Mouse (Mus musculus) spleen, adult 2 months (tissue): Measurements from ENCODE around the gene Cul4a. TPM values are rescaled to one million over a fixed set of nuclear protein-coding genes. Genes with fewer than 3 reads are reported as not detected.

Source experiments
- DNase-seq, 2 experiments: peaks; one replicate each; pipeline versions ENCODE4 v3.0.0 to v3.0.0-alpha.2; 2012 to 2021; ENCODE audit warnings: low spot score in 2 of 2, low read depth in 1 of 2
- H3K27ac ChIP-seq: fragments of 200-500 bp; 2 replicates; pipeline ENCODE4 v1.5.1; 2012; ENCODE audit warnings: low read length, inconsistent platforms; ENCODE audit not compliant: insufficient read depth
- H3K27me3 ChIP-seq: fragments of 200-500 bp; 2 replicates; pipeline ENCODE4 v1.6.1; 2012; ENCODE audit warnings: mild to moderate bottlenecking, moderate library complexity, low read length, inconsistent platforms; ENCODE audit not compliant: control insufficient read depth, insufficient read depth
- H3K36me3 ChIP-seq: fragments of 200-500 bp; 2 replicates; pipeline ENCODE4 v1.6.1; 2012; ENCODE audit warnings: mild to moderate bottlenecking, low read length, inconsistent platforms; ENCODE audit not compliant: control insufficient read depth, insufficient read depth
- H3K4me1 ChIP-seq: fragments of 200-500 bp; 2 replicates; pipeline ENCODE4 v1.6.1; 2011; ENCODE audit warnings: inconsistent platforms; ENCODE audit not compliant: control insufficient read depth, insufficient read depth, insufficient read length
- H3K4me3 ChIP-seq: fragments of 200-500 bp; 2 replicates; pipeline ENCODE4 v1.5.1; 2011; ENCODE audit warnings: mild to moderate bottlenecking, inconsistent platforms; ENCODE audit not compliant: insufficient read depth, insufficient read length; ENCODE audit errors: extremely low read depth
- CTCF ChIP-seq: fragments of 200-500 bp; IDR thresholded peaks from 2 replicates; pipeline ENCODE4 v1.5.1; 2011; ENCODE audit warnings: mild to moderate bottlenecking, inconsistent platforms; ENCODE audit not compliant: insufficient read depth, insufficient read length, insufficient replicate concordance; ENCODE audit errors: extremely low read depth
- POLR2A ChIP-seq: fragments of 200-500 bp; IDR thresholded peaks from 2 replicates; pipeline ENCODE4 v1.6.1; 2011; ENCODE audit warnings: low read depth, low read length, inconsistent platforms
- WGBS: fragments of 180-500 bp; shearing (Covaris S2); methylation state at CpG from one replicate; pipeline ENCODE4 v1.1.7; 2018; 5-methylcytosine and 5-hydroxymethylcytosine counted together
- polyA plus RNA-seq: library from polyadenylated mRNA; depleted of rRNA; stranded (reverse); fragments of >200 nt; gene quantifications from 2 replicates; pipeline ENCODE4 v1.2.3, GENCODE M21; 2012

Gene Cul4a
- polyA plus RNA-seq, 1 experiment = 31.6 TPM

GRCm38 (mm10) chr8:13139641-13140182, 34.3 kb downstream of the Cul4a start:
- Histone ChIP-seq H3K4me1 (no peaks in the 10 kb centered on the region), H3K4me3 (no peak overlapping the region), H3K27me3 (no peaks in the 10 kb centered on the region), H3K27ac (no peak overlapping the region), H3K36me3 (peaks cover 64% of the 10 kb centered on the region)
- WGBS = 98% methylated on average over 6 of the region's 6 CpGs
- TF ChIP-seq POLR2A (no peak), CTCF (no peak)
- DNase-seq = no peak

- 98% methylated on average over 5 of the region's 5 CpGs for WGBS
- H3K27ac ChIP-seq = no peak overlapping the region
- H3K4me3 ChIP-seq = no peak overlapping the region
- H3K27me3 ChIP-seq = no peaks in the 10 kb centered on the region
- H3K36me3 ChIP-seq = peaks cover 53% of the 10 kb centered on the region
- TF ChIP-seq CTCF (no peak), POLR2A (no peak)
- no peaks in the 10 kb centered on the region for H3K4me1 ChIP-seq
- DNase-seq = no peak
These were observed 36.3 kb downstream of the Cul4a start for GRCm38 (mm10) chr8:13141681-13142080.

GRCm38 (mm10) chr8:13148476-13148875, 43.1 kb downstream of the Cul4a start:
- no peaks in the 10 kb centered on the region for H3K4me1 ChIP-seq
- no peak overlapping the region for H3K4me3 ChIP-seq
- no peak for TF ChIP-seq POLR2A
- TF ChIP-seq CTCF = no peak
- no peaks in the 10 kb centered on the region for H3K27me3 ChIP-seq
- H3K27ac ChIP-seq = no peak overlapping the region
- H3K36me3 ChIP-seq = peaks cover 12% of the 10 kb centered on the region
- 92% methylated on average over 2 of the region's 2 CpGs for WGBS
- DNase-seq = no peak

- Histone ChIP-seq H3K27ac (no peak overlapping the region), H3K4me3 (no peak overlapping the region), H3K4me1 (no peaks in the 10 kb centered on the region), H3K27me3 (no peaks in the 10 kb centered on the region), H3K36me3 (peaks cover 9% of the 10 kb centered on the region)
- DNase-seq = no peak
- no peak for TF ChIP-seq CTCF
- no peak for TF ChIP-seq POLR2A
- 98% methylated on average over 2 of the region's 2 CpGs for WGBS
These were observed 43.9 kb downstream of the Cul4a start for GRCm38 (mm10) chr8:13149287-13149686.

GRCm38 (mm10) chr8:13149866-13150265, 44.4 kb downstream of the Cul4a start:
- H3K4me3 ChIP-seq = no peak overlapping the region

GRCm38 (mm10) chr8:13150929-13151328, 45.5 kb downstream of the Cul4a start:
- Histone ChIP-seq H3K27ac (no peak overlapping the region), H3K36me3 (peaks cover 4% of the 10 kb centered on the region), H3K27me3 (no peaks in the 10 kb centered on the region), H3K4me1 (no peaks in the 10 kb centered on the region), H3K4me3 (no peak overlapping the region)
- whole genome bisulfite sequencing = 90% methylated on average over 2 of the region's 2 CpGs
- no peak for DNase-seq
- TF ChIP-seq POLR2A (no peak), CTCF (no peak)

More at GRCm38 (mm10) chr8:13149866-13150265, 44.4 kb downstream of the Cul4a start:
- Histone ChIP-seq H3K27ac (no peak overlapping the region), H3K27me3 (no peaks in the 10 kb centered on the region), H3K4me1 (no peaks in the 10 kb centered on the region), H3K36me3 (peaks cover 7% of the 10 kb centered on the region)
- WGBS = 91% methylated on average over 5 of the region's 5 CpGs
- TF ChIP-seq CTCF = no peak
- no peak for TF ChIP-seq POLR2A
- no peak for DNase-seq

GRCm38 (mm10) chr8:13154099-13154498, 48.7 kb downstream of the Cul4a start:
- WGBS = 82% methylated on average over 9 of the region's 9 CpGs
- no peaks in the 10 kb centered on the region for H3K36me3 ChIP-seq
- DNase-seq = no peak
- H3K4me1 ChIP-seq = no peaks in the 10 kb centered on the region
- H3K27ac ChIP-seq = no peak overlapping the region
- no peaks in the 10 kb centered on the region for H3K27me3 ChIP-seq
- H3K4me3 ChIP-seq = no peak overlapping the region
- no peak for TF ChIP-seq POLR2A
